Mouse (Mus musculus) myocyte (in vitro differentiated cells): ENCODE measurements around the gene Tubgcp6.

Source experiments
- POLR2A ChIP-seq: IDR thresholded peaks from one replicate; pipeline ENCODE4 v1.6.1; 2011; ENCODE audit warnings: low read depth, mild to moderate bottlenecking, control low read depth, moderate library complexity; ENCODE audit not compliant: insufficient read length
- POLR2AphosphoS2 ChIP-seq: IDR thresholded peaks from one replicate; pipeline ENCODE4 v1.6.1; 2011; ENCODE audit warnings: low read depth, control low read depth; ENCODE audit not compliant: insufficient read length
- REST ChIP-seq: IDR thresholded peaks from one replicate; pipeline ENCODE4 v1.6.1; 2011; ENCODE audit warnings: mild to moderate bottlenecking, control low read depth, moderate library complexity; ENCODE audit not compliant: insufficient read depth, insufficient read length

DNA sequence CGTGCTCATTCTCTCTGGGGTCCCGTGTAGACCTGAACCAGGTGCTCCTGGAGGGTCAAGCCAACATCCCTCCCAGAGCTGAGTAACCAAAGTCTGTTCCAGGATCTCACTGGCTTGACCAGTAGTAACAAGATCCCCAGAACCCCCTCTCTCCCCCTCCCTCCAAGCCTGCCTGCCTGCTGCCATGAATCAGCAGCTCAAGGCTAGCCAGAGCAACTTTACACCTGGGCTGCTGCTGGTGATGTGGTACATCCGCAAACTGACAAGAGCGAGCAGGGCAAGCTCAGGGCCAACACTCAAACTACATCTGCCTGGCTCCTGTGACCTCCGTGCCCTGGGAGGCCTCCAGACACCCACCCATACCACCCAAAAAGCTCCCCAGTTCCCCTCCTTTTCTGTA, 18.5 kb upstream of the Tubgcp6 start:
- TF ChIP-seq POLR2AphosphoS2, result no peak
- no peak for TF ChIP-seq REST
- no peak for TF ChIP-seq POLR2A
